Mouse (Mus musculus) right cerebral cortex, postnatal 25 days (tissue): ENCODE data around the gene Nat8f2.
A peak's percentile ranks its signal among the peaks of the same experiment; 100 is the strongest.
"Not testable (repeated sequence)": the region's sequence is repeated elsewhere in the genome, so short reads cannot be mapped to it uniquely, and the experiment has no call there.

Experiments used
- DNase-seq: peaks from one replicate; pipeline ENCODE4 v3.0.0; 2022

The Nat8f2 gene

DNA sequence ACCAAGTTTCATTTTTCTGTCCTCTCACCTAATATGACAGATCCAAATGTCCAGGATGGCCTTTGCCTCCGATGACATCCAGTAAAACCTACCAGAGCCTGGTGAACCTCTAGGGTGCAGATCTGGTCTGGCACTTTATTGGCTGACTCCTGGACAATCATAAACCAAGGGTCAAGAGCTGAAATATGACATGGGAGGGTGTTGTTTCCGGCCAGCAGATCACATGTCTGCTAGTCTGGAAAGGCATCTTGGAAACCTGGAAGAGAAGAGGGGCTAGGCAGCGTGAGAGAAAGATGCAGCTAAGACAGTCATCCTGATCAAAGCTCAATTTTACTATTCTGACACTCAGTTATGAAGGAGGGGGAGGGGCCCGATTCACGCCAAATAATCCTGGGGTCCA is at the start of gene Nat8f2:
Gene Nat8f2 (minus strand): TSS at position 153 of the 400 bp plus-strand sequence.
- not testable (repeated sequence) for DNase-seq

DNA sequence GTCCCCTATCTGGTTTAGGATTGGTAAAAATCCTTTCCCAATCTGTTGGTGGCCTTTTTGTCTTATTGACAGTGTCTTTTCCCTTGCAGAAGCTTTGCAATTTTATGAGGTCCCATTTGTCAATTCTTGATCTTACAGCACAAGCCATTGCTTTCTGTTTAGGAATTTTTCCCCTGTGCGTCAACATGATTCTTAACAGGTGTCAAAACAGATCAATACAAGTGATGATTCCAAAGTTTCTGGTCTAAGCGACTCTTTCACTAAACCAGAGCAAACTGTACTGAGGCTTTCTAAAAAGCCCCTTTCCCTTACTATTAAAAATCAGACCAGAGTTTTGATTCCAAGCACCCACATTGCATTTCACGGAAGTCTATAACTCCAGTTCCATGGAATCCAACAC is 49.4 kb upstream of the Nat8f2 start:
- not testable (repeated sequence) for DNase-seq

DNA sequence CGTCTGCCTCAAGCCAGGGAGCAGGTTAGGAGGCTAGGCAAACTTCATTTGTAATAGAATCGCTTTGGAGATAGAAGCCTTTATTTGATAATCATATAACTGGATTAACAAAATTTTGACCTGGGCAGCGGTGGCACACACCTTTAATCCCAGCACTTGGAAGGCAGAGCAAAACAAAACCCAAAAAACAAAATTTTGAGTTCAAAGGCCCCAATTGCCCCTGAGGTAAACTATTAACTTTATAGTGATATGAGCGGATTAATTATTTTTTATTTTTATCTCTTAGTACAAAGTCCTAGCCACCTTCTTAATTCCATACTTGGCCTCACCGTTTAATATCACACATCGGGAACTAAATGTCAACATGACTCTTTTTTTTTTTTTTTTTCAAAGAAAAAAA is 47.6 kb upstream of the Nat8f2 start:
- no peak for DNase-seq

DNA sequence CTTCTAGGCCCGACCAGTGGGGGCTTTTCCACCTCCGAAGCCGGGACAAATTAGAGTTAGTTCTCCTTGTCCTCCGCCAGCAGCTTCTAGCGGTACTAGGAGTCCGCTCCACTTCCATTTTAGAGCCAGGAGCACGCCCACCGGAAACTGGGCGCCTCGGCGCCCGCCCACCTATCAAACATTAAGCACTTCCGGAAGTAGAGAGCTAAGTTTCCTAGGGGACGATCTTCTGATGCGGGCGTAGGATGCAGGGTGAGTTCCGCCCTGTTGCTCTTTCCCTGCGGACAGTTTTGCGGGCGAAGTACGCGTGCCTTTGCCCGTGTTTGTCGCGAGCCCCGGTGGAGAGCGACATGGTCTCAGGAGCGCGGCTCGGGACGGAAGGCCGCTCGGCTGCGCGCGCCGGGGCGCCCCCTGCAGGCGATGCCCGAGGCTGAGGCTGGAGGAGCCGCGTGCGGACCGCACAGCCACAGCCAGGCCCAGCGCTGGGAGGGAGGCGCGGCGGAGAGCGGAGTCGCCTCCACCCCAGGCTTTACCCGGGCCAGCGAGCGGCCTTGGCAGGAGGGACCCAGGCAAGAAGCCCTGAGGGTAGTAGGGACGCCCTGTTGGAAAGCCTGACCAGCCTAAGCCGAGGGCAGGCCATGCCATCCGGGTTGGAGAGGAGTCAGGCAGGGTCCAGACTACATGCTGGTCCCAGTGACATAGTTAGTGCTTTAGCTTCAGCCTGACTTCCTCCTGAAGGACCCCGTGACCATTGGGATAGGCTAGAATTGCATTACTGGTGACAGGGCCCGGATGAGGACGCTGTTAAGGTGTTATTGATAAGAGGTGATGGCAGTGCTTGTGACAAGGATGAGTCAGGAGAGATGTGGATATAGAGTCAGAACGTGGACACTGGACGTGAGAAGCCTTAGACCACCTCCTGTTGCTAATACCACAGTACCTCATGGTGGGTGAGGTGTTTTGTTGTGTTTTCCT is 46.9 kb upstream of the Nat8f2 start, which contains the start of gene Nat8f1:
Gene Nat8f1 (minus strand): TSS at position 149 of the 975 bp plus-strand sequence.
- peak; percentile 86 for DNase-seq

DNA sequence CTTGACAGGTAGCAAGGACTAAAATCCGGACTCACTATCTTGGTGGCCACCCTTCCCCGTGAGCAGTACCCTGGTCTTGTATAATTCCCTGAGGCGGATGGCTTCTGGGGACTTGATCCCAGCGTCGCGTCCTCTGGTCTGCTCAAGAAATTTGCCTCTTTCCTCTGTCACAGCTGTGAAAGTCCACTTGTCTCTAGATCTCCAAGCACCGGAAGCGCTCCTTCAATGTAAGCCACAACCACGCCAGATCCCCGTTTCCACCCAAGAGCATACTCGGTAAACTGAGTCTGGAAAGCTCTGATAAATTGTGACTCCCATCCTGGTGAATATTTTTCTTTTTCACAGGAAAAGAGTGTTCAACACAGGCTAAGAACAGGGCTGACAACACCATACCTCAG is 46.2 kb upstream of the Nat8f2 start:
- no peak for DNase-seq

DNA sequence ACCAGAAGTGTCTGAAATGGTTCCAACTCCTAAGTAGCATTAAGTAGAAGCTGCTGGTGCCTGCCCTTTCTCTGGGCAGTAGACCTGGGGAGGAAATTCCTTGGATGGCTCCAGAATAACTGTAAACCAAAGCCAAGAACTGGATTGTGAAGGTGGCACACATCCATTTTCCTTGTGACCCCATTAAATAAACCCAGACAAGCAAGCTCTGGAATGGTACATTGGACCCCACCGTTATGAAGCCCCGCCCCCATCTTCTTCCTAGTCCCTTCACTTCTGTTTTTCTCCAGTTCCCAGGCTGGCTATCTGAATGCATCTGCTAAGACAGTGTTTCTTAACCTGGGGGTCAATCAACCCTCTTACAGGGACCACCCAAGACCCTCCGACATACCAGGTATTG is 42.6 kb upstream of the Nat8f2 start, which contains the start of gene Tprkb:
Gene Tprkb (plus strand): TSS at position 279 of the 400 bp plus-strand sequence.
- DNase-seq: no peak

DNA sequence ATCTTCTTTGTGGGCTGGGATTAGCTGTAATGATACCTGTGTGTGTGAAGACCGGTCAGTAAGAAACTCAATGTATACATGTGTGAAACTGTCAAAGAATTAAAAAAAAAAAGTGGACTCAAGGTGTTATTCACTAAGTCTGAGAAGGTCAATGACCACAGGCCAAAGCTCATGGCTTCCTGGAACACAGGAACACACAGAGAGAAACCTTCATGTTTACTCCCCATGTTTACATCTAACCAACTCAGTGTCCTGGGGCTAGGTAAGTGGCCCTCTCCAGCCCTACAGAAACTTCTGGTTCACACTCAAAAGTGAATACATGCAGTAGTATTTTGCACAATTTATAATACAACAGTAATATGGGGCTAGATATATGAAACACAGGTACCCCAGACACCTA is 40.7 kb upstream of the Nat8f2 start:
- no peak for DNase-seq

DNA sequence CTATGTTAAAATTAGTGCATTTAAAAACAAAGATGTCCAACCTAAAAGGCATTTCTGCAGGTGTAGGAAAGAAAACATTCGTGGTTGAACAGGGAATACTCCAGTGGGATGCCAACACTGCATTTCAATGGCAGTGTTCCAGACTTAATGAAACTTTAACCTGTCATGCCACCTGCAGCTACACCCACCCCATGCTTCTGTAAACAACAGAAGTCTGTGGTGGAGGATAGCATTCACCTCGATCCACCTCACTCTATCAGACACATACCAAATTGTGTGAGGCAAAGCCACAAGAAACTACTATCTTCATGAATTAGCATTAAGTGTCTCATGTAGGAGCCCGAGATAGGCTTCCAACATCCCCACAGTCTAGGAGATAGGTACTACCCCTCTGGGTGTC is 39.4 kb upstream of the Nat8f2 start:
- no peak for DNase-seq

DNA sequence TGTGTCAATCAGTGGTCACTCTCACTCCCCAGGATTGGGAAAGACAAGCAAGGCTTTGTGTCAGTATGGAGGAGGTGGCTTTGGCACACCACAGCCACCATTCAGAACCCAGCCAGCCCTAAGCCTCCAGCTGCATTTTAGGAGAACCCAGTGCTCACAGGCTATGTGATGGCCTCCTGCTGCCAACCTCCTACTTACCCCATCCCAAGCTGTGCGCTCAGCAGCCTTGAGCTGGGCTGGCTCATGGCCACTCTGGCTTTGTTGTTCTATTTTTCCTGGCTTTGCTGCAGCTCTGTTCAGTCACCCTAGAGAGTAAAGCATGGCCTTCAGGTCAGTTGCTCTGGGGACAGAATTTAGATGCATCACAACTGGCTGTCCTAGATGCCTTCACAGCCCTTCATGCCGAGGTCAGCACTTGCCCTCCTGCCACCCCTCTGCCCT is 38.0 kb upstream of the Nat8f2 start:
- peak; percentile 38 for DNase-seq

DNA sequence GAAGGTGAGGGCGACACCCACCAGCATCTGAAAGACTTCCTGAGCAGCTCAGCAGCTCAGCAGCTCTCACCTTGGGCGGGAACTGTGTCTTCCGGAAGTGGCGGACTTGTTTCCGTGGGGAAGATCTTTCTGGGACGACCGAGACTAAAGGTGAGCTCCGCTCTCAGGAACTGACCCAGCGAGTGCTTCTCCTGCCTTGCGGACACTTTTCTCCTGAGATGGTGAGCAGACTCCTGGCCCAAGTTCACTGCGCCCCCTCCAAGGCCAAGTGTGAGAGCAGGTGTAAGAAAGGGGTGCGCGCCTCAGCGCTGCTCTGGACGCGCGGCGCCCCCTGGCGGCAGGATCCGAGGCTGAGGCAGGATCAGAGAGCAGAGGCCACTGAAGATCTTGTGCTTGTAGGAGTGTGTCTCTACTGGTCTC is 35.7 kb upstream of the Nat8f2 start, which contains the start of gene Nat8f4:
Gene Nat8f4 (minus strand): TSS at position 243 of the 420 bp plus-strand sequence.
- peak; percentile 78 for DNase-seq

DNA sequence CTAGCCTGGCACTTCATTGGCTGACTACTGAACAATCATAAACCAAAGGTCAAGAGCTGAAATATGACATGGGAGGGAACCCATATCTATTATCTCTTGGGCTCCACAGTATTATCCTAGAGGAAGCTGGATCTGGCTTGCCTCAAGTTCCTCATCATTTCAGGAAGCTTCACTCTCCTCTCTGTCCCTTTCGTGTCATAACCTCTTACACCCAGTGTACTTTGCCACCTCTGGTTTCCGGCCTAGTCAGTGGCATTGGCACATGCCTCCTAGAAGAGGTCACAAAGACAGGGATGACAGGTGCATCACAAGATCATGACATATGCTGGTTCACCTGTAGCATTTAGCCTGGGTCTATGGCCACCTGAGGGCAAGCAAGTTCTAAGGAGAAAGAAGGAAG is 33.3 kb upstream of the Nat8f2 start:
- DNase-seq: no peak

DNA sequence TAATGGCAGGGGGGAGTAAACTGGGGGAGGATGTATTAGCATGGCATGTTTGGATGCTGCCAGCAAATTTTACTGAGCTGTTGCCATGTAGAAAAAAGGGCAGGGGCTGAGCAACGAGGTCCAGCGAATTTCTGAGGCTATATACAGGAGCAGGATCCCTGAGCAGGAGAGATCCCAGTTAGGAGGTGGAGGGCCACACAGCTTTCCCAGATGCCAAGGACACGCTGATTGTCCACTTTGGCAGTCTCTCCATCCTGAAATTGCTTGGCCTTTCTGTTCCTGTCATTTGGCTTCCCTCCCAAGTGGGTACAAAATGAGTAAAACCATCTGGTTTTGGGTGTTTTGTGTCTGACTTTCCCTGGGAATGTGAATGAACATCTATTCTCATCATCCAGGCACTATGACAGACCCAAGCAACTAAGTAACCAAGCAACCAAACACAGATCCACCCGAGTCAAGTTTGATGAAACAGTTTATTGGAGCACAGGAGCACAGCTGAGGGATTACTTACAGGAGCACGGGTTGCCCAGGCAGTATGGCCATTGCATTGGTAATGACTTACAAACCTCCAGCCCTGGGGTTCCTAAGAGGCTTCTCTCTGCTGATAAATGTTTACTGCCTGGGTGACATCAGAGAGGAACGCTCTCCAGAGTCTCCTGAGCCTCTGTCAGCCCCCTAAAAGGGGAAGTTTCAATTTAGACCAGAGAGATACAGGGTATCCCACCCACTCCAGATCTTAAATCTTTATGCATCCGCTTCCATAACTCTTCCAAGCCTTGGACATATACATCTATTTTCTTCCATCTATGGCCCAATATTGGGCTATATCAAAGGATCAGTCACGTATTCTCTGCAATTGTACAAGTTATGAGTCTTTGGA is 29.9 kb upstream of the Nat8f2 start:
- peak; percentile 9 for DNase-seq

DNA sequence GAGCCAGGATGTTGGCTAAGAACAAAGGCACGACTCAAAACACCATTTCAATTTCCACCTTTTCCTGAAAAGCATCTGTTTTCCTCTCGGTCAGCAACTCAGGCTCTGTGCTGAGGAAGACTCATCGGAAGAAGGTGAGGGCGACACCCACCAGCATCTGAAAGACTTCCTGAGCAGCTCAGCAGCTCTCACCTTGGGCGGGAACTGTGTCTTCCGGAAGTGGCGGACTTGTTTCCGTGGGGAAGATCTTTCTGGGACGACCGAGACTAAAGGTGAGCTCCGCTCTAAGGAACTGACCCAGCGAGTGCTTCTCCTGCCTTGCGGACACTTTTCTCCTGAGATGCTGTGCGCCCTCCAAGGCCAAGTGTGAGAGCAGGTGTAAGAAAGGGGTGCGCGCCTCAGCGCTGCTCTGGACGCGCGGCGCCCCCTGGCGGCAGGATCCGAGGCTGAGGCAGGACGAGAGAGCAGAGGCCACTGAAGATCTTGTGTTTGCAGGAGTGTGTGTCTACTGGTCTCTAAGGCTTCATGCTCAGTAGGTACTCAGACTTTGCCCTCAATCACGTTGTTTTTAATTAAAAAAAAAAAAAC is 26.2 kb upstream of the Nat8f2 start:
- DNase-seq: not testable (repeated sequence)

DNA sequence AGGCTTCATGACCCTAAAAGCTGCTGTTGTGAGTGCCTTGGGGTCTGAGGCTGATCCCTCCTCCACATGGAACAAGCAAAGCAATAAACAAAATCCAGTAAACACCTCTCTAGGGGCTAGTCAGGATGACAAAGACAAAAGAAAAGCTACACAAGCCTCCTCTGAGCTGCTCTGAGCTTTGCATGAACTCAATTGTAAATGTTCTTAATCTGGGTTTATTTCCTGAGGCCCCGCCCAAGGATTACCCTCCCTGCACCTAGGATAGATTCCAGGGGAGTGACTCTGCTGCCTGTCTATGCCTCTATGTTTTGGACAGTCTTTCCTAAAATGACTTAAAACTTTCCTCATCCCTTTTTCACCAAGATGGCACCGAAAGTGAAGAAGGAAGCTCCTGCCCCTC is 20.0 kb upstream of the Nat8f2 start:
- no peak for DNase-seq

DNA sequence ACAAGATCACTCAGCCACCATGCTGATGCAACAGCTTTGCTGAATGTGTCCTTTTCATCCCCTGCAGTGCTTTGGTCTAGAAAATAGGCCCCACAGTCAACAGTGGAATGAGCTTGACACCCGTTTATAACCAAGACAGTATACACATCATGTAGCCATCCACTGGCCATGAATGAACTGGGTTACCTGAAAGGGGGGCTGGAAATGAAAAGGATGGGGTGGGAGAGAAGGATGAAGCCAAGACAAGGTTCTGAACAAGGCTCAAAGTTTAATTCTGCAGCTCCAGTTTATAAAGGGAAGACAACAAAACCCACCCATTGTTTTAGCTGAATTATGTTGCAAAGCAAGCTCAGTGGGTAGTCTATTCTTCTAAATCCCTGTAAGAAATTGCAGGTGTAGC is 15.4 kb upstream of the Nat8f2 start:
- no peak for DNase-seq

DNA sequence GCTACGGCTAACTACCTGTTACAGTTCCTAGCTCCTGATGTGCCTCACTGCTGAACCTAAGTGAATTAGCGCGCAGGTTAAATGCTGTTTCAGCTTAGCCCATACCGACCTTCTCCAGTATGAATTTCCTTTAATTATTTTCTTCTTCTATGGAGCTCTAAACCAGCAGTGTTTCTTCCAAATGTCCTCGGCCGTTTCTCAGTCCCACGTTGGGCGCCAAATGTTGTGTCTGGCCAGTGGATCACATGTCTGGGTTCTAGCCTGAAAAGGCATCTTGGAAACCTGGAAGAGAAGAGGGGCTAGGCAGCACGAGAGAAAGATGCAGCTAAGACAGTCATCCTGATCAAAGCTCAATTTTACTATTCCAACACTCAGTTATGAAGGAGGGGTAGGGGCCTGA is 14.3 kb upstream of the Nat8f2 start:
- not testable (repeated sequence) for DNase-seq

DNA sequence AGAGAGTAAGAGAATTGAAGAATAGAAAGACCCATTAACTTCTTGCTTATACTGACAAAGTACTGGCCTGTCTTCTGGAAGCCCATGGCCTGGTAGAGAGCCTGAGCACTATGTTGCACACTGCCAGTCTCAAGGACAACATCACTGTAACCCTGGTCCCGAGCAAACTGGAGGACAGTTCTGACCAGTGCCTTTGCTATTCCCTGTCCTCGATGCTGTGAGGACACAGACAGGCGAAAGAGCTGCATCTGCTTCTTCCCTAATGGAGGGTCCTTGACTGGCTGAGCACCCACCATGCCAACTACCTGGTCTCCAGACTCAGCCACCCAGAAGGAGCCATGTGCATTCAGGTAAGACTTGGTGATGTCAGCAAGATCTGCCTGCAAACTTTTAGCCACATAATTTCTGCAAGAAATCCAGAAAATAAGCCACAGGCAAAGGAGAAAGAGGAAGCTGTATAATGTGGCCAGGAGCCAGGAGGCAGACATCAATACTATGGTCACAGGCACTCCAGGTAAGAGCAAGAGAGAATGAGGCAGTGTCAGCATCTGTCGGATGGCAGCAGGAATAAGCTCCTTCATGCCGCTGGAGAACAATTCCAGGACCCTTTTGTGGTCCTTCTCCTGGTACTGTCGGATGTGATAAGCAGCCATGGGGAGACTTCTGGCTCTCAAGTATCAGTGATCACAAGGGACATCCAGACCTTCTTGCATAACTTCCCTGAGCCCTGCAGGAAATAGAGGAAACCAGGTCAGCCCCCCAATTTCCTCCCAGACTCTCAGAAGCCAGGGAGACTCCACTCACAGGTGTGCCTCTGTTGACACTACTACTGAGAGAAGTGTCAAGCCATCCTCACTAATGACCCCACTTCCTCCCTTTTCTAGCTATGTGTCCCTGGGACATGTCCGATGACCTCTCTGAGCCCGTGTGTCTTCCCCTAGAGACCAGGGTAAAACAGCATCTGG is 950 bp downstream of the Nat8f2 start:
- no peak for DNase-seq

DNA sequence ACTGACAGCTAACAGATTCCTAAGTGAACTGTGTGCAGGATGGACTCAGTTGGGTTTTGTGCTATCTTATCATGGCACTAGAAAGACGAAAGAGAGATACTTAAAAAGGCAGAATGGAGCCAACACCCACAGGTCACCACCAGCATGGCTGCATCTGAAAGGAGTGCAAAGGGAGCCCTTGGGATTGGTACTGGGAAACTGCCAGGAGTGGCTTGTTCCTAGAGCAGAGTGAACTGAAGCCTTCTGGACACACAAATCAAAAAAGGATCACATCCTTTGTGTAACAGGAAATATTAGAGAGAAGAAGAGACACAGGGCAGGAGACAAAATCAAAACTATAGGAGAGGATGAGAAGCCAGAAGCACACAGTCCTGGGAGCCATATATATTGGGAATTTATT is 2.0 kb downstream of the Nat8f2 start:
- not testable (repeated sequence) for DNase-seq

DNA sequence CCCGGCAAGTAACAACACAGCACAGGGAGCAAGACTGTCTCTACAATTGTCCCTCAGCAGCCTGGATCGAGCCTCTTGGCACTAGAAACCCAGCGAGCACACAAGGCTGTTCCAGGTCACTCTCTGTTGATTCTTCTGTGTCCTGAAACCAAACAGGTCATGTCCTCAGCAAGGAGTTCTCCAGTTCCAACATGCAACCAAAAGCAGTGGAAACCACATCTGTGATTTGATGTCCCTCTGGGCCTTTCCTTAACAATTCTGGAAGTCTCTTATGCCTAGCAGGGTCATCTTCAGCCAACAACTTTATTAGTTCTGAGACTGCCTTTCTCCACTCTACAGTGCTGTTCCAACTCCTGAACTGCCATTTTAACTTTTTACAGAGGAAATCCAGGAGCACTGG is 2.8 kb downstream of the Nat8f2 start:
- not testable (repeated sequence) for DNase-seq

DNA sequence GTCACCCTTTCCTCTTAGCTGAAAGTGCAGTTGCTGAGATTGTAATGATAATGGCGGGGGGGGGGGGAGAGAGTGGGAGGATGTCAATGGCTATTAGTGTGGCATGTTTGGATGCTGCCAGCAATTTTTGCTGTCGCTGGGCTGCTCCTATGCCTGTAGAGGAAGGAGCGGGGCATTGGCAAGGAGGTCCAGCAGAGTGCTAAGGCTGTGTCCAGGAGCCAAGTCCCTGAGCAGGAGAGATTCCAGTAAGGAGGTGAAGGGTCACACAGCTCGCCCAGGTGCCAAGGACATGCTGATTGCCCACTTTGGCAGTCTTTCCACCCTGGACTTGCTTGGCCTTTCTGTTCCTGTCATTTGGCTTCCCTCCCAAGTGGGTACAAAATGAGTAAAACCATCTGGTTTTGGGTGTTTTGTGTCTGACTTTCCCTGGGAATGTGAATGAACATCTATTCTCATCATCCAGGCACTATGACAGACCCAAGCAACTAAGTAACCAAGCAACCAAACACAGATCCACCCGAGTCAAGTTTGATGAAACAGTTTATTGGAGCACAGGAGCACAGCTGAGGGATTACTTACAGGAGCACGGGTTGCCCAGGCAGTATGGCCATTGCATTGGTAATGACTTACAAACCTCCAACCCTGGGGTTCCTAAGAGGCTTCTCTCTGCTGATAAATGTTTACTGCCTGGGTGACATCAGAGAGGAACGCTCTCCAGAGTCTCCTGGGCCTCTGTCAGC is 3.9 kb downstream of the Nat8f2 start:
- not testable (repeated sequence) for DNase-seq

DNA sequence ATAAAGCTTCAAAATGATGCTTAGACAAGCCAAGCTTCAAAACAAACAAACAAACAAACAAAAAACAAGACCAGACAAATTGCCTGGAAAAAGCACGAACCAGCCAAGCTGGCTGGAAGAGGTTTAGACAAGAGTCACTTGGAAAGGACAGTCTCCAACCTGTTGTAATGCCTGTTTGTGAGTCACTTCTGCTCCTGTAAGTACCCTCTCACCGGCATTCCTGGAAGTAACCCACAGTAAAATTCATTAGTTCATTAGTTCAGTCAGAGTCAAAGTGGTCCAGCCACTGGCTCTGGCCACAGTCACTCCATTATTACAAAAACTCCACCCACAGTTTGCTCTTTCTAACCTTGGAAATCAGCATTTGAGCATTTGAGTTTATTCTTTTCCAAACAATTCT is 5.1 kb downstream of the Nat8f2 start:
- DNase-seq: no peak
